Mouse (Mus musculus) hindbrain, embryonic 12.5 days (tissue): ENCODE results near the gene Olfr137. TPM values are rescaled to one million over a fixed set of nuclear protein-coding genes. Genes with fewer than 3 reads are reported as not detected.

Experiments used
- ATAC-seq: fragments of 200-750 bp; cut with Nextera tagmentation; 2 replicates; pipeline ENCODE4 v1.8.0; 2017; ENCODE audit warnings: moderate TSS enrichment; ENCODE audit not compliant: low FRiP score
- H3K27ac ChIP-seq: fragments of 300-500 bp; sonication (generic); 2 replicates; pipeline ENCODE4 v1.5.1; 2016; ENCODE audit warnings: mild to moderate bottlenecking
- H3K27me3 ChIP-seq: fragments of 300-500 bp; sonication (generic); 2 replicates; pipeline ENCODE4 v1.6.1; 2016; ENCODE audit warnings: mild to moderate bottlenecking
- H3K36me3 ChIP-seq: fragments of 300-500 bp; sonication (generic); 2 replicates; pipeline ENCODE4 v1.6.1; 2016; ENCODE audit warnings: mild to moderate bottlenecking
- H3K4me1 ChIP-seq: fragments of 300-500 bp; sonication (generic); 2 replicates; pipeline ENCODE4 v1.6.1; 2016
- H3K4me2 ChIP-seq: fragments of 300-500 bp; sonication (generic); replicated peaks from 2 replicates; pipeline ENCODE4 v1.6.1; 2016; ENCODE audit warnings: mild to moderate bottlenecking
- H3K4me3 ChIP-seq: fragments of 300-500 bp; sonication (generic); 2 replicates; pipeline ENCODE4 v1.5.1; 2016; ENCODE audit warnings: mild to moderate bottlenecking
- H3K9ac ChIP-seq: fragments of 300-500 bp; sonication (generic); 2 replicates; pipeline ENCODE4 v1.6.1; 2016; ENCODE audit warnings: mild to moderate bottlenecking, moderate library complexity
- H3K9me3 ChIP-seq: fragments of 300-500 bp; sonication (generic); replicated peaks from 2 replicates; pipeline ENCODE4 v1.6.1; 2016; ENCODE audit warnings: mild to moderate bottlenecking
- WGBS: fragments of 180-500 bp; shearing (Covaris S2); methylation state at CpG from one replicate; pipeline ENCODE4 v1.1.7; 2016; 5-methylcytosine and 5-hydroxymethylcytosine counted together
- polyA plus RNA-seq: library from polyadenylated mRNA; unstranded; fragments of >200 nt; fragmentation: Nextera tagmentation; extraction: Ambion mirVana; gene quantifications from 2 replicates; pipeline ENCODE4 v1.2.1, GENCODE M21; 2016

Gene Olfr137
- polyA plus RNA-seq = not detected in 2 replicates

GRCm38 (mm10) chr17:38307470-38307869 lies at the start of gene Olfr137:
Olfr137 (minus strand) TSS chr17:38307570.
- H3K4me1 ChIP-seq = no peaks in the 10 kb centered on the region
- no peaks in the 10 kb centered on the region for H3K27me3 ChIP-seq
- no peak within 1 kb of the TSS for H3K9ac ChIP-seq
- H3K9me3 ChIP-seq = peaks cover 5% of the 10 kb centered on the region; the same call in 1 of the 2 replicates
- no peak within 1 kb of the TSS for H3K27ac ChIP-seq
- H3K4me2 ChIP-seq = no peak within 1 kb of the TSS
- no peaks in the 10 kb centered on the region for H3K36me3 ChIP-seq
- ATAC-seq = no peak
- no peak within 1 kb of the TSS for H3K4me3 ChIP-seq

- Histone ChIP-seq H3K4me1 (no peaks in the 10 kb centered on the region), H3K4me3 (no peak within 1 kb of the TSS), H3K36me3 (no peaks in the 10 kb centered on the region), H3K27me3 (no peaks in the 10 kb centered on the region), H3K27ac (no peak within 1 kb of the TSS), H3K9ac (no peak within 1 kb of the TSS), H3K4me2 (no peak within 1 kb of the TSS), H3K9me3 (no peaks in the 10 kb centered on the region; the same call in 1 of the 2 replicates)
- no peak for ATAC-seq
Measured at GRCm38 (mm10) chr17:38329531-38329930, 22.2 kb upstream of the Olfr137 start, which contains the start of gene Olfr136. Olfr136 (plus strand) TSS chr17:38329831.

GRCm38 (mm10) chr17:38260735-38261134 lies 46.6 kb downstream of the Olfr137 start, which contains the start of gene Olfr138:
Olfr138 (plus strand) TSS chr17:38261035.
- WGBS = 79% methylated on average over 1 of the region's 1 CpGs
- Histone ChIP-seq H3K4me1 (no peaks in the 10 kb centered on the region), H3K4me2 (no peak within 1 kb of the TSS), H3K9me3 (no peaks in the 10 kb centered on the region; the same call in 1 of the 2 replicates), H3K4me3 (no peak within 1 kb of the TSS), H3K27ac (no peak within 1 kb of the TSS), H3K9ac (no peak within 1 kb of the TSS), H3K27me3 (no peaks in the 10 kb centered on the region), H3K36me3 (no peaks in the 10 kb centered on the region)
- no peak for ATAC-seq

Other genes with a start within 250 kb of the Olfr137 start
- not detected in 2 replicates for gene Olfr129, start 247.5 kb downstream of the Olfr137 start, polyA plus RNA-seq
- gene Olfr130, start 243.6 kb downstream of the Olfr137 start, polyA plus RNA-seq = not detected in 2 replicates
- gene Olfr131, start 218.9 kb downstream of the Olfr137 start, polyA plus RNA-seq = not detected in 2 replicates
- gene Olfr132, start 173.0 kb downstream of the Olfr137 start, polyA plus RNA-seq = not detected in 2 replicates
- gene Olfr133, start 162.3 kb downstream of the Olfr137 start, polyA plus RNA-seq = not detected in 2 replicates
- not detected in 2 replicates for gene Olfr134, start 136.2 kb downstream of the Olfr137 start, polyA plus RNA-seq
- not detected in 2 replicates for gene Olfr135, start 103.2 kb downstream of the Olfr137 start, polyA plus RNA-seq
- gene Olfr138, start 46.5 kb downstream of the Olfr137 start, polyA plus RNA-seq = not detected in 2 replicates
- gene Olfr136, start 22.3 kb upstream of the Olfr137 start, polyA plus RNA-seq = not detected in 2 replicates
- gene Esp36, start 112.6 kb upstream of the Olfr137 start, polyA plus RNA-seq = not detected in 2 replicates
- not detected in 2 replicates for gene Esp34, start 246.6 kb upstream of the Olfr137 start, polyA plus RNA-seq